Mouse (Mus musculus) MEL (cell line): ENCODE measurements around the gene Tbc1d9b. TPM values are rescaled to one million over a fixed set of nuclear protein-coding genes. Genes with fewer than 3 reads are reported as not detected.
A peak's percentile ranks its signal among the peaks of the same experiment; 100 is the strongest.

Experiments
- DNase-seq: peaks from one replicate; pipeline ENCODE4 v3.0.0; 2011; ENCODE audit warnings: low read depth, low spot score
- H3K27ac ChIP-seq: 2 replicates; pipeline ENCODE4 v1.5.1; 2012; ENCODE audit warnings: low read depth, mild to moderate bottlenecking, control low read depth, low read length, moderate library complexity; ENCODE audit not compliant: control insufficient read depth
- H3K27me3 ChIP-seq, 2 experiments: fragments of 150-350 bp in 1 of 2; sonication (generic) in 1 of 2; 2 replicates each; pipeline ENCODE4 v1.6.1; 2012; ENCODE audit warnings: low read length in 2 of 2, mild to moderate bottlenecking in 2 of 2, improper control_type of control experiment in 1 of 2, moderate library complexity in 1 of 2; ENCODE audit not compliant: insufficient read depth in 2 of 2, control insufficient read depth in 1 of 2
- H3K36me3 ChIP-seq, 2 experiments: 2 replicates each; pipeline ENCODE4 v1.6.1; 2012 to 2014; ENCODE audit warnings: low read length in 2 of 2, improper control_type of control experiment in 1 of 2, inconsistent platforms in 1 of 2, mild to moderate bottlenecking in 1 of 2; ENCODE audit not compliant: insufficient read depth in 2 of 2, control insufficient read depth in 1 of 2
- H3K4me1 ChIP-seq, 2 experiments: fragments of 150-350 bp in 1 of 2; sonication (generic) in 1 of 2; 2 replicates each; pipeline ENCODE4 v1.6.1; 2012; ENCODE audit warnings: low read length in 2 of 2, improper control_type of control experiment in 1 of 2, mild to moderate bottlenecking in 1 of 2; ENCODE audit not compliant: insufficient read depth in 2 of 2, control insufficient read depth in 1 of 2
- H3K4me3 ChIP-seq, 2 experiments: fragments of 150-350 bp in 1 of 2; sonication (generic) in 1 of 2; 2 replicates each; pipeline ENCODE4 v1.5.1; 2012; ENCODE audit warnings: low read depth in 2 of 2, low read length in 2 of 2, mild to moderate bottlenecking in 2 of 2, moderate library complexity in 2 of 2, control low read depth in 1 of 2, improper control_type of control experiment in 1 of 2; ENCODE audit not compliant: control insufficient read depth in 1 of 2, insufficient read depth in 1 of 2
- H3K79me2 ChIP-seq: 2 replicates; pipeline ENCODE4 v1.6.1; 2012; ENCODE audit warnings: mild to moderate bottlenecking, low read length, moderate library complexity; ENCODE audit not compliant: control insufficient read depth, poor library complexity, insufficient read depth
- H3K9ac ChIP-seq: 2 replicates; pipeline ENCODE4 v1.6.1; 2012; ENCODE audit warnings: low read depth, mild to moderate bottlenecking, control low read depth, low read length, moderate library complexity; ENCODE audit not compliant: control insufficient read depth, poor library complexity, severe bottlenecking
- H3K9me3 ChIP-seq: fragments of 150-350 bp; sonication (generic); replicated peaks from 2 replicates; pipeline ENCODE4 v1.6.1; 2012; ENCODE audit warnings: mild to moderate bottlenecking, low read length, improper control_type of control experiment, moderate library complexity; ENCODE audit not compliant: insufficient read depth
- CHD1 ChIP-seq: IDR thresholded peaks from 2 replicates; pipeline ENCODE4 v1.6.1; 2012; ENCODE audit warnings: low read depth, mild to moderate bottlenecking, inconsistent platforms, low read length, improper control_type of control experiment
- CTCF ChIP-seq, 3 experiments: IDR thresholded peaks in 2 of 3; conservative IDR thresholded peaks in 1 of 3; 2 replicates each; pipeline ENCODE4 v1.5.1; 2011 to 2012; ENCODE audit warnings: low read length in 3 of 3, low read depth in 2 of 3, mild to moderate bottlenecking in 2 of 3, improper control_type of control experiment in 1 of 3, inconsistent platforms in 1 of 3, mixed read lengths in 1 of 3, moderate library complexity in 1 of 3; ENCODE audit not compliant: control insufficient read depth in 1 of 3, insufficient read depth in 1 of 3, poor library complexity in 1 of 3, severe bottlenecking in 1 of 3
- EP300 ChIP-seq, 2 experiments: IDR thresholded peaks; 2 replicates each; pipeline ENCODE4 v1.6.1; 2011; ENCODE audit warnings: improper control_type of control experiment in 2 of 2, low read length in 2 of 2, low read depth in 1 of 2, mild to moderate bottlenecking in 1 of 2
- MAFK ChIP-seq: IDR thresholded peaks from 2 replicates; pipeline ENCODE4 v1.6.1; 2011; ENCODE audit warnings: low read depth, mild to moderate bottlenecking, low read length, improper control_type of control experiment, borderline replicate concordance
- MAZ ChIP-seq: IDR thresholded peaks from 2 replicates; pipeline ENCODE4 v1.6.1; 2012; ENCODE audit warnings: low read depth, mild to moderate bottlenecking, inconsistent platforms, low read length, improper control_type of control experiment
- MEF2A ChIP-seq: IDR thresholded peaks from 2 replicates; pipeline ENCODE4 v1.6.1; 2014; ENCODE audit warnings: low read depth, mild to moderate bottlenecking, inconsistent platforms, low read length, improper control_type of control experiment; ENCODE audit not compliant: poor library complexity, insufficient replicate concordance, severe bottlenecking; ENCODE audit errors: extremely low read depth
- MYC ChIP-seq: IDR thresholded peaks from 2 replicates; pipeline ENCODE4 v1.6.1; 2011; ENCODE audit warnings: low read depth, mild to moderate bottlenecking, low read length, improper control_type of control experiment, moderate library complexity
- NRF1 ChIP-seq: IDR thresholded peaks from 2 replicates; pipeline ENCODE4 v1.6.1; 2014; ENCODE audit warnings: low read depth, mild to moderate bottlenecking, inconsistent platforms, low read length, improper control_type of control experiment, moderate library complexity; ENCODE audit not compliant: poor library complexity, insufficient read depth, severe bottlenecking
- POLR2A ChIP-seq, 2 experiments: IDR thresholded peaks; 2 replicates each; pipeline ENCODE4 v1.6.1; 2011 to 2012; ENCODE audit warnings: low read length in 2 of 2, mild to moderate bottlenecking in 2 of 2, control low read depth in 1 of 2, improper control_type of control experiment in 1 of 2, low read depth in 1 of 2, moderate library complexity in 1 of 2; ENCODE audit not compliant: control insufficient read depth in 1 of 2, insufficient read depth in 1 of 2, poor library complexity in 1 of 2
- RAD21 ChIP-seq: IDR thresholded peaks from 2 replicates; pipeline ENCODE4 v1.6.1; 2011; ENCODE audit warnings: mild to moderate bottlenecking, low read depth, low read length, improper control_type of control experiment
- SIN3A ChIP-seq: IDR thresholded peaks from 2 replicates; pipeline ENCODE4 v1.6.1; 2012; ENCODE audit warnings: low read length, improper control_type of control experiment, inconsistent platforms
- TAL1 ChIP-seq: IDR thresholded peaks from 2 replicates; pipeline ENCODE4 v1.6.1; 2012; ENCODE audit warnings: mild to moderate bottlenecking, inconsistent platforms, low read length, moderate library complexity, mixed read lengths
- USF1 ChIP-seq: IDR thresholded peaks from 2 replicates; pipeline ENCODE4 v1.6.1; 2014; ENCODE audit warnings: low read depth, mild to moderate bottlenecking, inconsistent platforms, low read length, improper control_type of control experiment, moderate library complexity
- USF2 ChIP-seq, 2 experiments: IDR thresholded peaks; 2 replicates each; pipeline ENCODE4 v1.6.1; 2011 to 2012; ENCODE audit warnings: improper control_type of control experiment in 2 of 2, low read length in 2 of 2, borderline replicate concordance in 1 of 2, inconsistent platforms in 1 of 2, low read depth in 1 of 2, mild to moderate bottlenecking in 1 of 2; ENCODE audit not compliant: insufficient read depth in 1 of 2
- ZC3H11A ChIP-seq: IDR thresholded peaks from 2 replicates; pipeline ENCODE4 v1.6.1; 2012; ENCODE audit warnings: low read depth, mild to moderate bottlenecking, inconsistent platforms, low read length, improper control_type of control experiment
- ZNF384 ChIP-seq: IDR thresholded peaks from 2 replicates; pipeline ENCODE4 v1.6.1; 2012; ENCODE audit warnings: low read depth, mild to moderate bottlenecking, inconsistent platforms, low read length, improper control_type of control experiment
- polyA plus RNA-seq, 2 experiments: library from polyadenylated mRNA; stranded (reverse) in 1 of 2; unstranded in 1 of 2; fragments of >175 nt in 1 of 2; fragments of >200 nt in 1 of 2; gene quantifications; 2 replicates each; pipeline versions ENCODE4 v1.2.1 to v1.2.4; 2012; ENCODE audit warnings: low replicate concordance in 2 of 2, low read depth in 1 of 2; ENCODE audit not compliant: insufficient read length in 2 of 2, insufficient read depth in 1 of 2, missing spikeins in 1 of 2
- total RNA-seq: library from RNA; depleted of rRNA; stranded (reverse); fragments of 300-350 nt; gene quantifications from 2 replicates; pipeline ENCODE4 v1.2.3, GENCODE M21; 2012

The Tbc1d9b gene
- total and polyA plus RNA-seq, 3 experiments = 18.6 to 32.5 TPM; not detected in 1

- TF ChIP-seq USF2 (IDR thresholded peaks at IDR 0.05; ENCODE audit: borderline replicate concordance in 1 of 2, insufficient read depth in 1 of 2, low read depth in 1 of 2, low read length in 2 of 2) (no peak), MAZ (no peak), EP300 (IDR thresholded peaks at IDR 0.05; ENCODE audit: low read depth in 1 of 2, low read length in 2 of 2) (no peak)
Observed at GRCm38 (mm10) chr11:50215633-50216032, 84.4 kb downstream of the Tbc1d9b start (continued).

- no peak overlapping the region for H3K27ac ChIP-seq
- no peak for DNase-seq
- no peak overlapping the region for H3K9ac ChIP-seq
- H3K79me2 ChIP-seq = no peaks in the 10 kb centered on the region
- H3K4me3 ChIP-seq = no peak overlapping the region
- H3K9me3 ChIP-seq = no peaks in the 10 kb centered on the region
- H3K36me3 ChIP-seq = peaks cover 0 to 22% of the 10 kb centered on the region in 2 experiments; a peak in 2 of 4 replicates
- TF ChIP-seq MEF2A (no peak), POLR2A (IDR thresholded peaks at IDR 0.05; ENCODE audit: control insufficient read depth in 1 of 2, insufficient read depth in 1 of 2, low read depth in 1 of 2, low read length in 2 of 2, poor library complexity in 1 of 2) (no peak), RAD21 (no peak), CHD1 (no peak), MAFK (no peak), NRF1 (no peak), SIN3A (no peak), MAZ (no peak)
- TF ChIP-seq, all 39 proteins: peak for 0
- H3K4me1 ChIP-seq = peaks cover 21 to 31% of the 10 kb centered on the region in 2 experiments
- no peaks in the 10 kb centered on the region for H3K27me3 ChIP-seq
Observed at GRCm38 (mm10) chr11:50216724-50217366, 85.6 kb downstream of the Tbc1d9b start.

GRCm38 (mm10) chr11:50217811-50218210 lies 86.6 kb downstream of the Tbc1d9b start:
- Histone ChIP-seq H3K4me3 (no peak overlapping the region), H3K9ac (no peak overlapping the region), H3K27me3 (no peaks in the 10 kb centered on the region), H3K9me3 (no peaks in the 10 kb centered on the region), H3K27ac (no peak overlapping the region), H3K79me2 (no peaks in the 10 kb centered on the region; the same call in 1 of the 2 replicates), H3K4me1 (peaks cover 16 to 22% of the 10 kb centered on the region in 2 experiments), H3K36me3 (peaks cover 0 to 13% of the 10 kb centered on the region in 2 experiments; a peak in 2 of 4 replicates)
- TF ChIP-seq NRF1 (no peak), USF1 (0 out of 2 replicates have a peak, but pooled peaks have one; percentile 11)
- DNase-seq = no peak

GRCm38 (mm10) chr11:50219833-50220232 lies 88.6 kb downstream of the Tbc1d9b start:
- TF ChIP-seq CTCF (IDR thresholded peaks at IDR 0.05 in 2 of 3, conservative IDR thresholded peaks at IDR 0.05 in 1 of 3; ENCODE audit: control insufficient read depth in 1 of 3, insufficient read depth in 1 of 3, low read depth in 2 of 3, low read length in 3 of 3, poor library complexity in 1 of 3, severe bottlenecking in 1 of 3) (peak in 1 of 3 experiments; percentile 34; a peak in 1 of 6 replicates), ZNF384 (peak; percentile 50; the same call in 1 of the 2 replicates), ZC3H11A (no peak), MYC (peak; percentile 40; the same call in 1 of the 2 replicates), TAL1 (no peak)
- H3K27ac ChIP-seq = no peak overlapping the region
- no peak overlapping the region for H3K9ac ChIP-seq
- H3K4me3 ChIP-seq = no peak overlapping the region
- H3K36me3 ChIP-seq = peaks cover 0 to 23% of the 10 kb centered on the region in 2 experiments; a peak in 2 of 4 replicates
- H3K9me3 ChIP-seq = no peaks in the 10 kb centered on the region
- peaks cover 4% of the 10 kb centered on the region for H3K79me2 ChIP-seq
- H3K4me1 ChIP-seq = peaks cover 20 to 22% of the 10 kb centered on the region in 2 experiments
- no peak for DNase-seq
- no peaks in the 10 kb centered on the region for H3K27me3 ChIP-seq
